Mouse (Mus musculus) embryonic facial prominence, embryonic 14.5 days (tissue): ENCODE results near the gene Oas1a. TPM values are rescaled to one million over a fixed set of nuclear protein-coding genes. Genes with fewer than 3 reads are reported as not detected.

Experiments used
- microRNA-seq: library from miRNA; unstranded; fragments of <30 nt; microRNA quantifications from one replicate; pipeline ENCODE4, GENCODE M21; 2016; ENCODE audit warnings: borderline number of aligned reads
- polyA plus RNA-seq: library from polyadenylated mRNA; unstranded; fragments of >200 nt; fragmentation: Nextera tagmentation; extraction: Ambion mirVana; gene quantifications from 2 replicates; pipeline ENCODE4 v1.2.1, GENCODE M21; 2014

The Oas1a gene
- polyA plus RNA-seq, 1 experiment from 2014 or later, result 1.7 TPM

Small RNAs within 50 kb of the gene (microRNA-seq; reads per million reads assigned to microRNA genes)
- not detected for gene Gm22907

Other genes with a start within 250 kb of the Oas1a start
- gene Dtx1, start 195.6 kb downstream of the Oas1a start, polyA plus RNA-seq, result 3.4 and 4.3 TPM in 2 replicates
- gene Oas2, start 157.7 kb downstream of the Oas1a start, polyA plus RNA-seq, result 0.38 and 0.42 TPM in 2 replicates
- gene Oas3, start 129.9 kb downstream of the Oas1a start, polyA plus RNA-seq, result 0.35 and 0.45 TPM in 2 replicates
- 0.10 TPM in 1 of 2 replicates, not detected in the other for gene Oas1e, start 112.0 kb downstream of the Oas1a start, polyA plus RNA-seq
- gene Oas1c, start 95.0 kb downstream of the Oas1a start, polyA plus RNA-seq, result 0.24 and 0.39 TPM in 2 replicates
- 0.53 TPM in 1 of 2 replicates, not detected in the other for gene Oas1f, start 60.2 kb downstream of the Oas1a start, polyA plus RNA-seq
- gene Oas1h, start 46.1 kb downstream of the Oas1a start, polyA plus RNA-seq, result not detected in 2 replicates
- 0.67 and 1.3 TPM in 2 replicates for gene Oas1g, start 19.9 kb downstream of the Oas1a start, polyA plus RNA-seq
- not detected in 2 replicates for gene Oas1d, start 7.0 kb upstream of the Oas1a start, polyA plus RNA-seq
- gene Rph3a, start 102.6 kb upstream of the Oas1a start, polyA plus RNA-seq, result 1.2 and 1.3 TPM in 2 replicates